Mouse (Mus musculus): ENCODE data around the gene Scn1b. TPM values are rescaled to one million over a fixed set of nuclear protein-coding genes. Genes with fewer than 3 reads are reported as not detected.

Scn1b gene
- total RNA-seq (2023): 10 to 100 TPM; 23.9 to 35.9 TPM

GRCm38 (mm10) chr7:31126851-31127724 is at the start of gene Scn1b:
TSS of gene Scn1b (minus strand) at chr7:31127003.

GRCm38 (mm10) chr7:31155296-31156033 is 28.7 kb upstream of the Scn1b start, which contains the start of gene Gramd1a:
TSS of gene Gramd1a (minus strand) at chr7:31155896.

GRCm38 (mm10) chr7:31115182-31115581 is 11.6 kb downstream of the Scn1b start, which contains the start of gene Hpn:
TSS of gene Hpn (minus strand) at chr7:31115290.

GRCm38 (mm10) chr7:31076492-31076891 is 50.3 kb downstream of the Scn1b start, which contains the start of gene Fxyd3:
TSS of gene Fxyd3 (minus strand) at chr7:31076704.

Other genes starting within 250 kb of the Scn1b start
- 10 to 100 TPM; 14.0 to 15.4 TPM for gene Cd22, start 246.7 kb downstream of the Scn1b start, total RNA-seq (2023)
- gene Mag, start 212.1 kb downstream of the Scn1b start, total RNA-seq (2023): 1 to 10 TPM; 3.3 to 3.8 TPM
- gene Hamp2, start 202.3 kb downstream of the Scn1b start, total RNA-seq (2023): 1 to 10 TPM; 1.4 to 4.0 TPM
- gene Hamp, start 183.0 kb downstream of the Scn1b start, total RNA-seq (2023): not detected
- gene Usf2, start 170.2 kb downstream of the Scn1b start, total RNA-seq (2023): 100 to 1,000 TPM; 148 to 186 TPM
- gene Lsr, start 153.5 kb downstream of the Scn1b start, total RNA-seq (2023): 10 to 100 TPM; 13.7 to 19.7 TPM
- 1 to 10 TPM; 1.5 to 2.3 TPM for gene Fam187b, start 153.2 kb downstream of the Scn1b start, total RNA-seq (2023)
- gene Fxyd5, start 84.5 kb downstream of the Scn1b start, total RNA-seq (2023): 1,000 to 10,000 TPM; 1,032 to 1,279 TPM
- not detected for gene Fxyd7, start 75.5 kb downstream of the Scn1b start, total RNA-seq (2023)
- gene Fxyd1, start 69.8 kb downstream of the Scn1b start, total RNA-seq (2023): not detected
- 1 to 10 TPM; 1.7 to 1.9 TPM for gene Lgi4, start 67.7 kb downstream of the Scn1b start, total RNA-seq (2023)
- gene Fxyd3, start 50.3 kb downstream of the Scn1b start, total RNA-seq (2023): not detected
- gene Hpn, start 11.7 kb downstream of the Scn1b start, total RNA-seq (2023): 10 to 100 TPM in 1 of 2 experiments, 1 to 10 TPM in 1; 9.1 to 15.9 TPM
- gene Gramd1a, start 28.9 kb upstream of the Scn1b start, total RNA-seq (2023): 100 to 1,000 TPM in 1 of 2 experiments, 10 to 100 TPM in 1; 98.0 to 105 TPM
- gene Scgb2b2, start 163.5 kb upstream of the Scn1b start, total RNA-seq (2023): not detected
- not detected for gene Scgb1b2, start 164.8 kb upstream of the Scn1b start, total RNA-seq (2023)
- not detected for gene Scgb2b3, start 235.1 kb upstream of the Scn1b start, total RNA-seq (2023)
- not detected for gene Scgb1b3, start 248.6 kb upstream of the Scn1b start, total RNA-seq (2023)